Mouse (Mus musculus) inflammation-experienced regulatory T-cells, adult 16 weeks (primary cell): ENCODE measurements around the gene Nufip1. TPM values are rescaled to one million over a fixed set of nuclear protein-coding genes. Genes with fewer than 3 reads are reported as not detected.

ENCODE experiments used
- polyA plus RNA-seq: library from polyadenylated mRNA; unstranded; fragments of 100-300 nt; shearing (Covaris generic); gene quantifications from one replicate; pipeline ENCODE4 v1.2.1, GENCODE M21; 2017

The Nufip1 gene
- 16.5 TPM for polyA plus RNA-seq

GRCm38 (mm10) chr14:76110396-76111221 is at the start of gene Nufip1, which contains the start of gene Gpalpp1:
TSS of gene Nufip1 (plus strand) at chr14:76110891.
TSS of gene Gpalpp1 (minus strand) at chr14:76110760.

Other genes starting within 250 kb of the Nufip1 start
- gene Kctd4, start 155.9 kb upstream of the Nufip1 start, polyA plus RNA-seq: 0.68 TPM
- 37.5 TPM for gene Gtf2f2, start 100.0 kb upstream of the Nufip1 start, polyA plus RNA-seq
- gene Gpalpp1, start 131 bp upstream of the Nufip1 start, polyA plus RNA-seq: 21.0 TPM